Mouse (Mus musculus) C2C12 (cell line): Measurements from ENCODE around the gene Higd2a.

Experiments used
- CTCF ChIP-seq: IDR thresholded peaks from one replicate; pipeline ENCODE4 v1.5.1; 2011; ENCODE audit not compliant: control insufficient read depth, insufficient read depth, insufficient read length
- FOSL1 ChIP-seq: IDR thresholded peaks from one replicate; pipeline ENCODE4 v1.8.0; 2011; ENCODE audit warnings: mild to moderate bottlenecking, low read length; ENCODE audit not compliant: poor library complexity, insufficient read depth, severe bottlenecking
- MYOD1 ChIP-seq: IDR thresholded peaks from one replicate; pipeline ENCODE4 v1.6.1; 2011; ENCODE audit warnings: low read depth; ENCODE audit not compliant: control insufficient read depth, insufficient read length

DNA sequence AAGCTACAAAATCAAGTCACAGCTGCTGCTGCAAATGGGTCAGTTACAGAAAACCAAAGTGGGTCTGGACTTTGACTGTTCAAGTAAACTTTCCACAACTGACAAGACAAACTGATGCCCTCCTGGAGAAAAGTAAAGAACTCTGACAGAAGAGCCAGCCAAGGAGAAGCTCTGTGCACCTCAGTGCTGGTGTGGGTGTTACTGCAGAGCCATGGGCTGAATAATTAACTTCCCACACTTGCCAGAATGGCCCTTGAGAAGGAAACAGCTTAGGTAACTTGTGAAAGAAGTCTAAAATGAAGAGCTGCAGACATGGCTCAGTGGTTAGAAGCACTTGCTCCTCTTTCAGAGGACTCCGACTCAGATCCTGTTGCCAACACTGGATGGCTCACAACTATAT, 32.4 kb upstream of the Higd2a start:
- no peak for TF ChIP-seq FOSL1
- no peak for TF ChIP-seq MYOD1
- TF ChIP-seq CTCF, result no peak
